Mouse (Mus musculus): ENCODE measurements at regions not wholly inside any gene's neighbourhood (a gene's known extent, or its start where the extent isn't known, plus 50 kb on each side); places are given as distances from the start of the nearest gene placed in this dataset.

DNA sequence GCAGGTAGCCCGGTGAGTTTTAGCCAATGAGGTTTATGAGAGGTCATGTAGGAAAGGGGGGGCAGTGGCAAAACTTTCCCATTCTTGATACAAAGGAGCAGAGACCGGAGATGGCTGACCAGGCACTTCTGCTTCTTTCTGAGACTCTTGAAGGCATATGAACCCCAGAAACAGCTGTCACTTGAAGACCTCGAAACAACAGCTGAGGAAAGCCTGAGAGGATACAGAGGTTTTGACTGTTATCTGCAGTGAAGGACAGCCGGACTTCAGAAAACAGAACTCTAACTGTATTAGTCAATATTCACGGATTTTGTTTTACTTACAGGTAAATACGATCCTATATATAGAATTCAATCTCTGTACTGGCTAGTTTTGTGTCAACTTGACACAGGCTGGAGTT lies 50.0 kb upstream of the Tiparp start:
- no peak for DNase-seq (ENCODE audit: low spot score)

DNA sequence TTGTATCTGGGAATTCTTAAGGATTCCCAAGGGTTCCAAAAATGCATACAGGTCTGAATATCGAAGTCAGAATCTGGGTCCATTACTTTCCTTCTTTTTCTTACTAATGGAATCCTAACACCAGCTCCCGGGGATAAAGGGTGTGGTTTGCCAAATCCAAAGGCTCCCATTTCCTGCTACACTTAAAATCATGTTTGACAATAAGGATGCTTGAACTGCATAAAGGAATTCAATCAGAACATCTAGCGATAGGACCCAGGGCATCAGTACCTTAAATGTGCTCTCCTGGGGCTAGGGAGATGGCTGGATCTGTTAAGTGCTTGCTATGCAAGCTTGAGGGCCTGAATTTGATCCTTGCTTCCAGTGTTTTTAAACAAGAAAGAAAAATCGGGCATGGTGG lies 51.1 kb upstream of the Tiparp start:
- DNase-seq (ENCODE audit: low spot score) = no peak

DNA sequence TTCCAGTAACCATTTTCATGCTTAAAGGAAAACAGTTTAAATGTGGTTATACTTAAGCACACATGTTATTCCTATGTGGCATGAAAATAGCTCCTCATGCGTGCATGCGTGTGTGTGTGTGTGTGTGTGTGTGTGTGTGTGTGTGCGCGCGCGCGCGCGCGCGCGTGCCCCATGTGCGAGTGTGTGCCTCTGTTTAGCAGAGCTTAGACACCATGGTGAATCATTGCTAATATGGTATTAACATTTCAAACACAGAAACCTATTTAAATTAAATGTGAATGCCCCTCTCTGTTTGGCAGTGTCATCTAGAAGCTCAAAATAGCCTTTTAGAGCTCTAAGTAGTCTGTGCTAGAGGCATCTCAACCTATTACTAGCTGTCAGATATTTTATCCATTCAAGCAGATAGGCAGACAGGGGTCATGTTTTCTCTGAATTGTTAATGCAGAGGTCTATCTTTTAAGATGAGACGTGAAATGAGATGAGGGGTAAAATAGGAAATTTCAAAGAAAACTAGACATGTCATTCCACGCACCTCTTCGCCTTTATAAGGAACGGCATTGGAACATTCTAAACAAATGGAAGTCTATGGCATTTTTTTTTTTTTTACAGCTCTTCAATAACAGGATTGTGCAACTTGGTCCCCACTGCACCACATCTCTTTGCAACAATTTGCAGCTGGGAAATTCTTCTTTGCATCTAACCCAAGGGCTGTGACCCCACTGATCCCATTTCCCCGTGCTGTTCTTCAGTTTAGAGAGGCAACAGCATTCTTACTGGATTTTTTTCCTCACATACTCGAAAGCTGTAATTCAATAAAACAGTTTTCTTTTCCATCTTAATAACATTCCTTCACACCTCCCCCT lies 51.9 kb upstream of the Tiparp start:
- no peak for DNase-seq (ENCODE audit: low spot score)

DNA sequence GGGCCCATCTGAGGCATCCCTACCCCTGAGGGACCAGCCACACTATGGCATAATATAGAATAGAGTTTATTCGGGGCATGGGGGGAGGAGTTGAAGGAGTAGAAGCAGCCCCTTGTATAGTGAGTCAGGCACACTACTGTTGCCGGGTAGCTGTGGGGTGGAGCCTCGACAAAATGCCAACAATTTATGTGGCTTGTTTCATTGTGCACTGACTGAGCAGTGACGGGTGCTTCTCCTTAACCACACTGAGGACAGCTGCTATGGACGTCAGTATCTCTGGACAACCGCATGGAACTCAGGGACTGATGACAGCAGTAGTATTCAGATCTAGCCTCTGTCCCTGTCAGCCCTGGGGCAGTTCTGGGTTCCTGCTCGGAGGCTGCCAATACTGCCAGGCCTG lies 53.6 kb upstream of the Tiparp start:
- DNase-seq (ENCODE audit: low spot score) = no peak

DNA sequence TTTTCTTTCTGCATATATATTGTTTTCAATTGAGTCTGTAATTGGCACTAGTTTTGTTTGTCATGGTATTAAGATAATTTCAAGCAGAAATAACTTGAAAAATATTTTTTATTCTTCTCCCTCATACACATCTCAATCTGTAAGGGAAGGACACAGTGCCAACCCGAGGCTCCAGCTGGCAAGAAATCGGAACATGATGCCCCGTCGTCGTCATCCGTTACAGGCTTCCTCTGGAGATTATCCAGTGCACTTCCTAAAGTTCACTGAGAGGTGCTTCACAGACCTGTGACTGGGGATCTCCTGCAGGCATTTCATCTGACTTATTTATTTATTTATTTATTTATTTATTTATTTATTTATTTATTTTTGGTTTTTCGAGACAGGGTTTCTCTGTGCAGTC lies 56.4 kb upstream of the Tiparp start:
- DNase-seq (ENCODE audit: low spot score) = peak; percentile 57

GRCm38 (mm10) chr3:65469207-65469606 lies 59.0 kb upstream of the Tiparp start:
- DNase-seq (ENCODE audit: low spot score) = peak; percentile 47

DNA sequence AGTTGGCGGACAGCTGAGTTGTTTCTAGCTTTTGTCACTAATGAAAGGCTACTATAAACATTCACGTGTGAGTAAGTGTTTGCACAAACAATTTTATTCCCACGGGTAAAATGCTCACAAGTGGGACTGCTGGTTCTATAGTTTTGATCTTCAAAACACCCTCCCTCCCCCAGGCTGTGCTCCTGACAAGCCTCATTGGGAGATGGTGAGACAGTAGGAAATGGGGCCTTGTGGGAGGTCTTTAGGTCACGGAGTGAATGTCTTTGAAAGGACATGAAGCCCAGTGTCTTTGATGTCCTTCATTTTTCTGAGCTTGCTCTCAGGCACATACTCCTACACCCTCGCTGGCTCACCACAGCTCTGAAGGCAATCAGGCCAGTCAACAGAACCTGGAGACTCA lies 63.4 kb upstream of the Tiparp start:
- no peak for DNase-seq (ENCODE audit: low spot score)

DNA sequence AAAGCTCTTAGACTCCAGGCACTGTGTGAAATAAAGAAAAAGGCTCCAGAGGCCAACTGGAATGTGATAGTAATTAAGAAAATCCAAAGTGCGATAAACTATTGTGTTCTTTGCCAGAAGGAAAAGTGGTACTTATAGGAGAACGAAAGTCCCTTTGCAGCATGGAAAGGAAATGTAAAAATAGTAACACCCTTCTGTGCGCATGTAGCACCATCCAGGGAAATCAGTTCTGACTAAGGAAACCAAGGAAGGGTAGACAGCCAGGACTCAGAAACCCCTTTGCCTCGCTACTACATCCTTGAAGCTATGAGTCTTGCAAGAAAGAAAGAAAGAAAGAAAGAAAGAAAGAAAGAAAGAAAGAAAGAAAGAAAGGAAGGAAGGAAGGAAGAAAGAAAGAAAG lies 67.3 kb upstream of the Tiparp start:
- DNase-seq (ENCODE audit: low spot score) = no peak

DNA sequence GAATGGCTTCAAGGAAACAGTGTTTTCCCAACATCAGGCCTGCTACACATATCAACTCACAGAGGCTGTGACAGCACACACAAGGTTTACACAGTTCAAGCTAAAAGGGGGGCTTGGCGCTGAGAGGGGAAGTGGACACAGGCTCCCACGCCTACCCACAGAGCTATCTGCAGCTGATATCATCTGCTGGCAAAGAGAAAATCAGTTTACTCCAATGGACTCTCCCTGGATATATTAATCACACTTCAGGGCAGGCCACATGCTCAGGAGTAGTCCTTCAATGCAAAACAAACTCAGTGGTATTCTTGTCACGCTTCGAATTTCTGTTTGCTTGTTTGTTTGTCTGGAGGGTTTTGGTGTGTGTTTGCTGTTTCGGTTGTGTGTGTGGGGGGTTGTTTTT lies 67.3 kb upstream of the Ssr3 start:
- DNase-seq (ENCODE audit: low spot score) = no peak

DNA sequence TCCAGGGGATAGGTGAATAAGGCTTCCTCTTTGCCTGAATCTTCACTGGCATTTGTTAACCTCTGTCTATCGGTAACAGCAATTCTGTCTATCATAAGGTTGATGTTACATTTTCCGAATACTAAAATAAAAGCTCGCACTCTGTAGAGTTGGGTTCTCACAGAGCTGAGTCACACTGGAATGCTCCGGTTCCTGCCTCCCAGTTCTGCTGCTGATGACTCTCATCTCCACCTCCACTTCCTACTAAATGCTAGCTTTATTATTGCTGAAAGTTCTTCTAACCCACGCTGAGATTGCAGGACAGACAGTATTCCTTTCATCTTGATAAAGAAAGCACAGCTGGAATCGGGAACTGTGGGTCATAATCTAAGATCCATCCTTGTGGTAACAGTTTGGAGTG lies 65.5 kb upstream of the Ssr3 start:
- no peak for DNase-seq (ENCODE audit: low spot score)

DNA sequence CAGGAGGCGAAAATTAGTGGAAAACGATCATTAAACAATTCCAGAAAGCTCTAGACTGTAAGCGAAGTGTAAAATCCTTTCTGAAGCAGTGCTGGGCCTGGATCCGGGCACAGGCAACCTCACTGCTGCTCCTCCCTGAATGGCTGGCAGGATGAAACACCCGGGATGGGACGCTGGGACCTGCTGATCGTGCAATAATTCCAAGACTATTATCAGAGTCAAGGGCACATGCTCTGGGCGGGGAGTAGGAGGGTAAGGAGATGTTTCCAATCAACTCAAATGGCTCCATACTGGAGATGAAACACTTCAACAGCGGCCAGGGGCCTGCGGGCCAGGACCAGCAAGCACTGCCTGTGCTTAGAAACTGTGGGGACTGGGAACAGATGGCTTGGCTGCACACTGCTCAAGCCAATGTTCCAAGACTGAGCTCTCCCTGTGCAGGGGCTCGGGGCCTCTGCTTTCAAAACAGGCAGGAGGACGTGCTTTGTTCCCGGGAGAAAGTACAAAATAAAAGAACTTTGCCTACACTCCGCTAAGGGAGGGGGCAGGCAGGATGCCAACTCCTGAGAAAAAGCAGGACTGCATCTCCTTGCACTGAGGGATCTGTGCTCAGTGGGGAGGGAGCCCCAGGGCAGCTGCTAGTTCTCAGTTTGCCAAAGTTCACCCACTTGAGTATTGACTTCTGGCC lies 63.3 kb upstream of the Ssr3 start:
- peak; percentile 90 for DNase-seq (ENCODE audit: low spot score)

GRCm38 (mm10) chr3:65454301-65454700 lies 61.9 kb upstream of the Ssr3 start:
- DNase-seq (ENCODE audit: low spot score) = no peak

DNA sequence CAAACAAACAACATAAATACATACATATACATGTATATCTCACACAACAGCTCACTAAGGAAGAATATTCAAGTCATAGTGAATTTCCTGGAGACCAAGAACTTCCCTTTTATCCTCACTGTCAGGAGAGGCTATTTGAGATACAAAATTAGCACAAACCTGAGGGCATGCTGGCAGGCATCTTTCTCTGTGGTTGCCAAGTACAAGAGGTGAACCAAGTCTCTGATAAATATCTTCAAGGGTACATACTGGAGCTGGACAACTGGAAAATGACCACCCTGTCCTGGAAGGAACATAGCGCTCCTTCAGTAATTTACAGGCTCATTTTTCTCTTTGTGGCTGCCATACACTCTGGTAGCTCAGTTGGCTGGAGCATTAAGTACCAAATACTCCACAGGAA lies 56.8 kb upstream of the Ssr3 start:
- no peak for DNase-seq (ENCODE audit: low spot score)

- no peak for DNase-seq (ENCODE audit: low spot score)
Observed at GRCm38 (mm10) chr3:65443701-65444100, 51.3 kb upstream of the Ssr3 start.

DNA sequence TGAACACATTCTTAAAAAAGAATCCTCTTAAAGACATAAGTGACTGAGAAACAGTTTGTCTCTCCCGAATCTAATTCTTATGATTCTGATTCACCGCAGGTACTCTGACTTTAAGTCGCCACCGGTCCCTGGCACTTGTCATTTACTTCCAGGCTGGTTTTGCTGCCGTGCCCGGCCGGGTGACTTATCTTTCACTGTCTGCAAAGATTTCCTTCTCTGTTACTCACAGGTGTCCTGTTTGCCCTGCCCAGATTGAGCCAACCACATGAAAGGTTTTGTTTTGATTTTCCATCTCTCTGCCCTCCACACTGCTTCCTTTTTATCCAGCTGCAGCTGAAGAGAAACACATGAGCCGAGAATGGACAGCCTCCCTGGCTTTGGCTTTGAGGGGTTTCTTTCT lies 50.5 kb upstream of the Ssr3 start:
- no peak for DNase-seq (ENCODE audit: low spot score)

GRCm38 (mm10) chr3:65442269-65442668 lies 49.8 kb upstream of the Ssr3 start:
- DNase-seq (ENCODE audit: low spot score) = peak; percentile 66

Measured in adipocyte (in vitro differentiated cells).